Mouse (Mus musculus) kidney, adult 18-20 months (tissue): ENCODE data around the gene Eif2b2.
A peak's percentile ranks its signal among the peaks of the same experiment; 100 is the strongest.

ENCODE experiments used
- DNase-seq: peaks from one replicate; pipeline ENCODE4 v3.0.0; 2021

Gene Eif2b2

DNA sequence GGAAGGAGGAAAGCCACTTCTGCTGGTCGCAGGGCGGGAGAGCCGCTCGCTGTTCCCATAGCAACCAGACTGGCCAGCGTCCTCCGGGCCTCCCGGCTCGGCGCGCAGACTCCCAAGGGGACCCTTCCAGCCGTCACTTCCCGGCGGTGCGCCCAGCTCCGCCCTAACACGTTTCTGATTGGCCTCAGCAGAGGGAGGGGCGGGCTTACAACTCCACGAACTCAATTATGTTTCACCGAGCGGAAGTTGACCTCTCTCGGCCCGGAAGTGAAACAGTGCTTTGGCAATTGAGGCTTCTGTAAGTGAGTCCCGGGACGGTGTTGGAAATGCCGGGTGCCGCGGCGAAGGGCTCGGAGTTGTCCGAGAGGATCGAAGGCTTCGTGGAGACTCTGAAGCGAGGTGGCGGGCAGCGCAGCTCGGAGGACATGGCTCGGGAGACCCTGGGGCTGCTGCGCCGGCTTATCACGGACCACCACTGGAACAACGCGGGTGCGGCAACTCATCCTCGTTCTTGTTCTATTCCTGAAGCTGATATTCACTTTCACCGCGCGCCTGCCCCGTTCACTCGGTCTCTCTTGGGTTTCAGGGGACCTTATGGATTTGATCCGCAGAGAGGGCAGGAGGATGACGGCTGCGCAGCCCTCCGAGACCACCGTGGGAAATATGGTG is at the start of gene Eif2b2:
TSS of gene Eif2b2 (plus strand) at position 246 of the 669 bp plus-strand sequence.
- DNase-seq: peak; percentile 99

DNA sequence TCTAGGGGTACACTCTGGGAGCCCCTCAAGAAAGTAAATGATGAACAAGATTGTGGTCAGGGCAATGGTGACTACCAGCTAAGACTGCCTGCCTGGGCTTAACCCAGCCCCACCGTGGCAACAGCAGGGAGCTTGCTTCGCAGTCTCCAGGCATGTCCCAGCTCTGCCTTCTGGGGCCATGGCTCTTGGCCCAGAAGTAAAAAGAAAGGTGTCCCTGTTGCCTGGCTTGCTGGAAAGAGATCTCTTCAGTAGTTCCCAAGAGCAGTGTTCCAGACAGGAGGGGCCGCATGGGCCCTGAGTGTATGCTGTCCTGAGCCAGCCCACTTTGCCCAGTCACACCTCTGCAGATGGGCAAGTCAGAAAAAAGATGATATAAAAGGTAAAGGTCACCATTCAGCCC is 49.4 kb upstream of the Eif2b2 start:
- no peak for DNase-seq

DNA sequence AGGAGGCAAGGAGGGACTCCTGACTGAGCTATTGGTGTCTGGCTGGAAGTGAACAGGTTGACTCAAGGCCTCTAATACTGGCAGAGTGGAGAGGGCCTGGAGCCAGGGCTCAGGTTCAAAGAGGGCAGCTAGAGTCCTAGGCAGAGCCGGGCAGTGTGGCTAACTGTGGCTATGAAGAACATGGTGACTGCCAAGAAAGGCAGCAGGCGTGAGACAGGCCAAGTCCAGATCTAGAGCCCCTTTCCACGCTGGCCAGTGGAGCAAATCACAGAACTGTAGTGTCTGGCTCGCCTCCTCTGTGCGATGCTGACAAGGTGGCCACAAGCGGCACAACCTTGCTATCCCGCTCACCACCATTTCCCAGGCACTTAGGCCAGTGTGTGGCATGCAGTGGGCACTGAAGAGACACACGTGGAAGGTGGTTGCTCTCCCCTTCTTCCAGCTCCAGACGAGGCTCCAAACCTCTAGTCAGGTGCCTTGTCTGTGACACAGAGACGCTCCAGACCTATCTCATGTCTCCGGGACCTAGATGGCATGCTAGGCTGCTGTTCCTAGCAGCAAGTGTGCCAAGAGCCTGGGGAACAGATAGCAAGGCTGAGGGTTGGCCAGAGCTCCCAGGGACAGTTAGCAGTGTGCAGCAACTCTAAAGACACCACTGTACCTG is 48.9 kb upstream of the Eif2b2 start:
- peak; percentile 49 for DNase-seq

DNA sequence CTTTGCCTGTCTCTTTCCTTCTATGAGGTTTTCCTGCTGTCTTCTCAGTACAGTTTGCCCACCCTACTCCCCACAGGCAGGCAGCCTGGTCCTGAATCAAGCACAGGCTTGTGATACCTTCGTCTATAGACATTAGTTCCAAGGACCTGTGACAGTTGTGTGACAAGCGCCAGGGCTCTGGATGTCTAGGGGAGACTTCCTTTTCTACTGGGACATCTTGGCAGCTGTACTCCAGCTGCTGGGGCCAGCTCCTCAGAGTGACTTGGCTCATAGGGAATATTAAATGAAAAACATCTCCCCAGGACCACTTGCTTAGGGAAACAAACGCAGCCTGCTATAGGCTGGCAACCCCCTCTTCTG is 48.4 kb upstream of the Eif2b2 start:
- no peak for DNase-seq

DNA sequence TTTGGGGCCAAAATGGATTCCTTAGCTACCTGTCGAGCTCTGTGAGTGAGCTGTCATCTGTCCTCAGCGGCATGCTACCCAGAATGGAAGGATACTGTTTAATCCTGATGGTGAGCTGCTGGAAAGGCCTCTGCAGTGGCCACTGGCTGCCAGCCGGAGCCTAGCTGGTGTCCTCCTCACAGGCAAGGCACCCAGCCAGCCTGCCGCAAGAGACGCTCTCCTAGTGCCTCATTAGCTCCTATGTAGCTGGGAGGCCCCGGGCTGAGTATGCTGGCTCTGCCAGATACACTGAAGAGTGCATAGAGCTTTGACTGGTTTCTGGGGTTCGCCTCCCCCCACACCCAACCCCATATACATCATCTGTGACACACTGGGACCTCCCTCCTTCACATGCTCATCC is 45.3 kb upstream of the Eif2b2 start:
- no peak for DNase-seq

DNA sequence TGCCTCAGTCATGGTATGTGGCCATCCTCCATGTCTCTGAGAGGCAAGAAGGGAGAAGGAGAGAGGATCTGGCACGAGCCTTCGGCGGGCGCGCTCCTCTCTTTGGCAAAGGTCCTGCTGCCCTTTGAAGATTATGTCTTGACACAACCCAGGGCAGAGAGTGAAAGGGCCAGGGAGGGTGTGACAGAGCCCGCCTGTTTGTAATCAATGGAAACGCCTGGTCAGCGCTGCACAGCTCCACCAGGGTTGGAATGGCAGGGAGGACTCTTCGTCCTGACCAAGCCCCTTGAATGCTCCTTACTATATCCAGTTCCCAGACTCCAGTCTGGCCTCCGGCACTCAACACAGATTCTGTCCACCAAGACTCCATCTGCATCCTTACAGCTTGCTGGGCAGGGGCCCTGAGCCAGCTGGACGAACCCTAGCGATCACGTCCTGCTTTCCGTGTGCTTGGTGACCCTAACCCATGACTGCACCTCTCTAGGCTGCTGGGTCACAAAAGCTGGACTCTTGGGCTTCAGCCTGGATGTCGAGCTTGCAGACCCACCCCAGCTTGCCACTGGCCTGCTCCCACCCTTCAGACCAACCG is 44.1 kb upstream of the Eif2b2 start:
- no peak for DNase-seq

DNA sequence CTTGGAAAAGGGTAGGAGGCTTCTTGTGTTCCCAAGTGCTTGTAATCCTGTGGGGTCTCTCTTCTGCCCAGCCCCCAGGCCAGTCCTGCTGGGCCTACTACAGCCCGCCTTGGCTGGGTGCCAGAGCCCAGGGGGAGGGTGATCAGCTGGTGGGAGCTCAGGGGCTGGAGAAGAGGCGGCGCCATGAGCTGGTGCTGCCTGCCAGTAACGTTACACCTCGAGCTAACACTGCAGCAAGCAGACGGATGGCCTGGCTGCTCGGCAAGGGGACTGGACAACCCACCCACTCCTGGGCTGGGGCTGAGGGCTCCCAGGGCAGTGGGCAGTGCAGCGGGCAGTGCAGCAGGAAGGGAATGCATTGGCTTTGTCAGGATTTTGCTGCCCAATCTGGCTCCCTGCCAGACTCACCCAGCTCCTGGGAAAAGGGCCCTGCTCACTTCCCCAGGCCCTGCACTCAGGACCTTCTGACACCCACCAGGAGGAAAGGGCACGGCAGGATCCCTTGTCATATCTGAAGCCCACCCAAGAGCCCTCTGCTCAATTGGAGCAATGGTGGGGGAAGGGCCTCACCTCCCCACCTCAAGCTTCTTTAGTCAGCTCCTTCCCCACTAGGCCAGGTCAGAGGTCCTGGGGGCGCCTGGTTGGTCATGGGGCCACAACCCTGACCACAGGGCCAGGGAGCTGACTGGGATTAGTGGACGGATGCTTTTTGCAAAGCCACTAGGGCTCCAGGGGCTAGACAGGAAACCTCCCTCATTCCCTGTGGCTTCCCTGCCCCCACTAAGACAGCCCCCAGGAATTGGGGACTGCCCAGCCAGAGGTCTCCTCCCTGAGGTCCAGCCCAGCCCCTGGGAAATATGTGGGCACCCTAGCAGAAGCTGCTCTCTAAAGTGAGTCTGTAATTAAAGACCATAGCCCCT is 43.1 kb upstream of the Eif2b2 start:
- DNase-seq: peak; percentile 13

DNA sequence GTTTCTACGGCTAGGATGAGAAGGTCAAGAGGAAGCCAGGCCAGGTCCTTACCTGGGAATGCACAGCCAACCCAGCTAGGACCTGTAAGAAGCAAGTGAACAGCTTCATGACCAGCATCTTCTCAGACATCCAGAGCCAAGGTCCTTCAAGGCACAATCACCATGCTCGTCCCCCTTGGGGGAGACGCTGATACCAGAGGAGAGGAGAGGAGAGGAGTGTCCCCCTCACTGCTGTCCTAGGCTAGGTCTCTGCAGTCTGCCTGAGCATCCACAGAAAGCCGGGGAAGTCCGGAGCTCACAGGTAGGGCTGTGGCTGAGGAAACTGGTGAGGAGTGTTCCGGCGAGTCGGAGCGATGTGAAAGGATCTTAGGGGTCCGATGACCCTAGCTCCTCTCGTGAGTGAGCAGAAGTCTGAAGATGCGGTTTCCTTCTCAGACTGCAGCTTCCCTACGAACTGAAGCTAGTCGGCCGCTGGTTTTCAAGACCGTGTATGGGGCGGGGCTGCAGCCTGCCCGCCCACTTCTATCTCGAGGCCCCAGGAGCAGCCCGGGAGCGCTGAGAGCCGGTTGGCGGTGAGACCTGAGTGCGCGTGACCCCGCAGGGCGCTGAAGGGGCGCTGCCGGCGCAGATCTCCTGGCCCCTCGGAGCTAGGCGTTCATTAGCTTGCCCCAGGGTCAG is 42.3 kb upstream of the Eif2b2 start:
- DNase-seq: peak; percentile 24

DNA sequence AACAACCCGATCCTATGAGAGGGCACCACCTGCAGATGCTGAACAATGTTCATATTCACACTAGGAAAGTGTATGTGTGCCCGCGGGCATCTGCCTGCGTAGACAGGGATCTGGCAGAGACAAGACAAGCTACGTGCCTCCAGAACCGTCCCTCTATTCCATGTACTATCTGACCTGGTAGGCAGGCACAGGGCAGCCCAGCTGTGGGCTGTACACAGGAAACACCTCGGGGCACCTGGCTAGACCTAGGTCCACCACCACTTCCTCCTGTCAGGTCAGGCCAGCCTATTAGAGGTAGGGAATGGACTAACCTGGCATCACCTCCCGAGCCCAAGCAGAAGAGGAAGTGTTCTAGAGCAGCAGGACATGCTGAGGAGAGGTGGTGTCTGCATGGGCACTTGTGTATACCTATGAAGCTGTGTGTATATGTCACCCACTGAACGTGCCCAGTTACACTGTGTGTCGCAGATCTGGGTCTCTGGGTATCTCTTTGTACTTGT is 41.5 kb upstream of the Eif2b2 start, which contains the start of gene Pgf:
TSS of gene Pgf (minus strand) at position 51 of the 500 bp plus-strand sequence.
- no peak for DNase-seq

DNA sequence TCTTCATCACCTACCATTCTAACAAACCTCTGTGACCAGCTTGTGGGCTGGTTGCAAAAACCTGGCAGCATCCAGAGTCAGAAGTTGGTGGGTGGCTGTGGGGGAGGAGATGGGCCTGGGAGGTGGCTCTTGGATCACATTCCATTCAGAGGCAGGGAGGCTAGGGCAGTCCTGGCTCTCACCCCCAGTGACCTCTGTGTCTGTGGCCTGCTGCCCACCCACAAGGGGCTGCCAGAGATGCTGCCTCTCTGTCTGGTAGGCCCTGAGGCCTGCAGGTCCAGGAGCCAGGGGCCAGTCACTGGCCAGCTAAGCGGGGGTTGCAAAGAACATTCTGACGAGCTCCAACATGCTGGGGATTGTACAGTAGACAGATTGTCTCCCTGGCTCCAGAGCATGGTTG is 41.0 kb upstream of the Eif2b2 start:
- no peak for DNase-seq

DNA sequence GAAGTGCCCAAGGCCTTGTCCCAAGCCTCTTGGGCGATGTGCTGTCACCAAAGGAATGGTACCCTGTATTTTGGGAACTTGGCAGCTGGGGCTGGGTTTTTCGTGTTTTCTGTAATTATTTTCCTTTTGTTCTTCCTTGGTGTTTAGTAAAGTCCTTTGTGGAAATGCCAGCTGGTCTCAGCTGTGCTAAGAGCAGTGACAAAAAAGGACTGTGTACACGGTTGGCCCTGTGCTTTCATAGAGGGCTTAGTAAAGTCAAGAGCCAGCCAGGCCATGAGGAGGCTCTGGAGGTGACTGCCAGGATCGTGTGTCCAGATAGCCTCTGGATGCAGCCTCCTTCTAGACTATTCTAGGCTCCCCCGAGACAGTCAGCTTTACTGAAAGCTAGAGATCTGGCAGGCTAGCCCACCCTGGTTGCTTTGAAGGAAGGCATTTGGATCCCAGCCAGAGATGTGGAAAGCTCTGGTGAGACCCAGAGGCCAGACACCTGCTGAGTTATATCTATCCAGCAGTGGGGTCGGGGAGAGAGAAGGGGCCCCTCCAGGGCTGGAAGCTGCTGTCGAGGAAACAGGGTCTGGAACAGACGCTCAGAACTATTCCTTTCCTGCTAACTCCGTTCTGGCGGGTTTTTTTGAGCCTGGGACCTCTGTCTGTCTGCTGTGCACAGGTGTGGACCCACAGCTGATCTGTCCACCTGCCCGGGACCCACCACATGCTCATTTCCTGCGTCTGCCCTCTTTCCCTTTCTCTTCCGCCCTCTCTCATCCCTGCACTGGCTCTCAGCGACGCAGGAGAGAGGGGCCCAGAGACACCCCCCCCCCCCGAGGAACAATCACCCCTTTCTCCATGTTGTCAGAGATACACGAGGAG is 37.6 kb upstream of the Eif2b2 start:
- no peak for DNase-seq

DNA sequence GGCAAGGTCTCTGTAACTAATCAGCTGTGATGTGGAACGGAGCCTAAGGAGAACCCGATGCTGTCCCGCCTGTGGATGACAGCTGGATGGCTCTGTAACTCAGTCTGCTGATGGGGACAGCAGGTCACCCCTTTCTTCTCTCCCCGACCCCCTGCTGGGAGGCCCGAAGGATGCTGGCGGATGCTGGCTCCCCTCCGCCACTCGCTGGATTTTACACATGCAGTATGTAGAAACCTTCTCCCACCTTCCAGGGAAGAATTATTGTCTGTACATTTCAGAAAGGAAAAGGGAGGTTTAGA is 37.0 kb upstream of the Eif2b2 start:
- no peak for DNase-seq

DNA sequence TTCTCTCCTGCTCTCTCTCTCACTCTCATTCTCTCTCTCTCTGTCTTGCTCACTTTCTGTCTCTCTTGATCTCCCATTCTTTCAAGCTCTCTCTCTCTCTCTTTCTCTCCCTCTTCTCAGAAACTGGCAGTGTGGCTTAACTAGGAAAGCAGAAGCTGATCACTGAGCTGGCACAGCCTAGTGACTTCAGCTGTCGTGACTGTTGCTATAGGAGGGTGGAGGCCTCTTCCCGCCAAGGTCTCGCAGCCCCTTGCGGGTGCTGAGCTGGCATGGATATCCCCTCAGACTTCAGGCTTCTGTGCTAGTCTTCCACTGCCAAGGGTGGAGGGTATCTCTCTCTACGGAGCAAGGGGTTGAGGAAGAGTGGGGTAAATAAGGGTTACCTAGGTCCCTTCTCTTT is 36.4 kb upstream of the Eif2b2 start:
- DNase-seq: no peak

DNA sequence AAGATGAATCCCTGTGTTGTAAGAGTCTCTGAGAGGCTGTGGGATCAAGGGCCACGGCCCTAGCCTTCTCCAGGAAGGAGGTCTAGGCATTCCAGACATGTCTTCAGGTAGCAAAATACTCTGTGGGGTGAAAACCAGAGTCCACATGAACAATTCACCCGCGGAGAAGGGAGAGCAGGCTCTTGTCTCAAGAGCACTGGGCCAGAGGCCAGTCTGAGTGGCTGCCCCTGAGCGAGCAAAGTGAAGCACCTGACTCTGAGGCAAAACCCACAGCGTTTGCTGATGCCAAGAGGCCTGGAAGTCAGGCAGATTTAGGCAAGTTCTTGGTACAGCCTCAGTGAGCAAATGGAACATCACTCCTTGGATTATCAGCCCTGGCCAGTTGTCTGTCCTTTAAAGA is 35.2 kb upstream of the Eif2b2 start:
- no peak for DNase-seq

DNA sequence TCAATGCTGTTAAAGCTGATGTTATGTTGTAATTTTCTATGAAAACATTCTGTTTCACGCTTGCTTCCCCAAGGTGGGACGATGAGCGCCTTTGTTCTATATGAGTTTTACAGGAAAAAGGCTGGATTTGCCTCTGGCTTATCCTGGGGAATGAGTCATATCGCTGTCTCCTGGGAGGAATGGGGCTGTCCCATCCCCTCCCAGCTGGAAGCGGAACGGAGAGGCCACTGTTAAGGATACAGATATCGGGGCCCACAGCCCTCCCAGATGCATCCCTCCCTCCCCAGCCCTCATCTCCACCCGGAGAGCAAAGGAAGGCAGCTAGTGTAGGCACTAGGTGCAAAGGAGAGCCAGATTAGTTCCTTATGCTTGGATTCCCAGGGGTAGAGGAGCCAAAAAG is 33.5 kb upstream of the Eif2b2 start:
- DNase-seq: no peak

DNA sequence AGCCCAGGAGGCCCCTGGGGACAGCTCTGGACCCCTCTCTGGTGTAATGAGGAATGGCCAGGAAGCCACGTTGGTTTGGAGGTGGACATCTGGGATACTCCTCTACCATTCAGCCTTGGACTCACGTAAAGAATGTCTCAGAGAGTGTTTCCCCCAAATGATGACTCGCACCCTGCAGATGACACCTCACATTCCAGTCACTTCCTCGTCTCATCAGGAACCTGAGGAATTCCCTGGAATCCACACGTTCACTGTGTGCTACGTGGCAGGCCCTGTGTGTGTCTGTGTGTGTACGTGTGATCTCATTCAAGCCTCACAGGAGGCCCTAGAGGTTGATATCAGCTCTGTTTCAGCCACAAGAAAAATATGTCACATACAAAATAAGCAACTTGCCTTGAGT is 32.9 kb upstream of the Eif2b2 start:
- DNase-seq: no peak

DNA sequence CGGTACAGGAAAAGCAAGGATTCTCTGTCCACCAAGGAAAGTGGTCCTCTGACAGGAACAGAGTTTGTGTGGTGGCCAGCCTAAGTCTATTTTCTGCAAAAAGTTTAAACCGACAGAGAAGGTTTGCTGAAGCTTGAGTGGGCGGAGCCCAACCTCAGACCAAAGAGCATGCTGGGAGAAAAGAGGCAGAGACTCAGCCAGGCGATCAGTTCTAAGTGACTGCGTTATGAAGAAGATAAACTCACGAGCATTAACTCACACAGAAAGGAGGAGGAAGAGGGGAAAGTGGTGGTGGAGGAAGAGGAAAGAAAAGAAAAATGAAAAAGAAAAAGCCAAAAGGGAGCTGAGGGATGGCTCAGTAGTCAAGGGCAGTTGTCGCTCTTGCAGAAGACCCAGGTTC is 29.0 kb upstream of the Eif2b2 start:
- DNase-seq: no peak

DNA sequence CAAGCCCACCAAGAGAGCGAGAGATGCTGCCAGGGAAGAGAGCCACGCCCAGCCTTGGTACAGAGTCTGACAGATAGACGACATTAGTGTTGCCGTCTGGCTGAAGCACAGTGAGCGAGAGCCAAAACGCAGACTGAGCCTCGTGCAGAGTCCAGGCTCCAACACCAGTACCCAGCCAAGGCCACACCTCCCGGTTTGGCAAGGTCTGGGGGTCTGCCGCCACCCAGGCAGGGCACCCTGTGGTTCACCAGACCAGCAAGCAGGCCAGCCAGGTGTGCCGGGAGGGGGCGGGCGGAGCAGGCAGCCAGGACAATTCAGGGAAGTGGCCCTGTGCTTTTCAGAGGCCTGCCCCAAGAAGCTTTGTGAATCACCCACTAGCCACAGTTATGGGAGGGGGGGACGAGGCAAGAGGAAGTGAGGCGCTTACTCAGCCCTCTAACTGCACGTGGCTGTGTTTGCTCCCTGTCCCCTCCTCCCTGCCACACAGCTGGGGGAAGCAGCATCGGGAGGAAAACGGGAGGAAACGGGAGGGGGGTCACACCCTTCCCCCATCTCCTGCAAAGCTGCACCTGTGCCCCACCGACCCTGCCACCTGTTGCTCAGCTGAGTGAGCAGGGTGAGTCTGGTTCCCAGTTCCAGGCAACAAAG is 26.7 kb upstream of the Eif2b2 start:
- no peak for DNase-seq

DNA sequence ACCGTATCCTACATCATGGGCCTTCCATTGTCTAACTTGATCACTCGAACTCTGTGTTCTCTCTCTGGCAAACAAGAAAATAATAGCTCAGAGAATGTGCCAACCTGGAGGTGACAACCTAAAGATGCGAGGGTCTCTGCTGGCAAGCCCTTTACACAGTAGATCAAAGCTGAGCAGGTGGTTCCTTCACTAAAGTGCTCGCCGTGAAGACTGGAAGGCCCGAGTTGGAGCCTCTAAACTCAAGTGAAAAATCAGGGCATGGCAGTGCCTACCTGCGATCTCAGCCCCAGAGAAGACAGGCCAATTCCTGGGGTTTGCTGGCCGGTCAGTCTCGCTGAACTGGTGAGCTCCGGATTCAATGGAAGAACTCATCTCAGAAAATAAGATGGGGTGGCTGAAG is 26.1 kb upstream of the Eif2b2 start:
- no peak for DNase-seq

DNA sequence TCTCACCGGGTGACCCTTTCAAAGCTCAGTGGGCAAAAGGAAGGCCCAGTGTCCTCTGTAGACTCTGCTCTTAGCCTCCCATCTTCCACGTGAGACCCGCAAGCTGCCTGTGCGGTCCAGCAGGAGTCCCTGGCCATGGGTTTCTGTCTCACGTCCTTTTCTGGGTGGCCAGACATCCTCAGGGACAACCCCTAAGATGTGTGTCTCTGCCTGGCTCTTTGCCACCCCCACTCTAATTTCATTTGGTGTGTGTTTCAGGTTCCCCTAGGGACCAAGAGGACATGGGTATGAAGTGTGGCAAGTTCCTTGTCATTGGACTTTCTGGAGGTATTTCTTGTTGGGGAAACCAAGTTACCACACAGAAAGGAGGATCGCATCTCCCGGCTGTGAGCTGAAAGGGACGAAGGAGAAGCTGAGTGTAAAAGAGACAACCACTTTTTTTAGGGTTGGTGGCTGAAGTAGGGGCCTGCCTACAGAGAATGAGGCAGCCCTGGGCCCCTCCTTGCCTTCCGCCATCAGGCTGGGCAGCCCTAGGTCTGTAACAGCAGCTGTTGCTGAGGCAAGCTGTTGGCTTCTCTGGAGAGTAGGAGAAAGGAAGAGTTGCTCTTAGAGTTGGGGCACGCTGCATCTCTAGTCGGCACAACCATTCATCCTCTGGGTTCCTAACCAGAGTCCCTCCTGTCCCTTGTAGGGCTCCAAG is 25.2 kb upstream of the Eif2b2 start:
- DNase-seq: no peak

DNA sequence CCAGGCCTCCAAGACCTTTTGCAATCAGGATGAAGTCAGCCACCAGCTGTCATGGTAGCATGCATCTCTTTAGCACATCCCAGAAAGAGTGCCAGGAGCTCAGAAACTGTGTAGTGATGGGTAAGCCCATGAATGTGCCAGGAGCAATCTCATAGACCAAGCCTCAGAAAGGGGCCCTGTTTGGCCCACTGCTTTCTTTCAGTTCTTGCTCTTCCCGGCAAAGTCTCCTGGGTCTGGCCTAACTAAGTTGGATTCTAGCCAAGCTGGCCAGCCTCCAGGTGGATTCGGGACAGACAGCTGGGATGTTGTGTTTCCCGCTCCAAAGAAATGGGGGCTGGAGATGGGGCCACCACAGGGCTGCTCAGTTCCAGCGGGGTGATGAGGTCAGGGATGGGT is 24.7 kb upstream of the Eif2b2 start:
- peak; percentile 75 for DNase-seq
